ENCODE assay signal across 8 mouse cellular contexts in genomic region chr15:99839910-99840309, GRCm38 (mm10). TPM values are rescaled to one million over a fixed set of nuclear protein-coding genes. Genes with fewer than 3 reads are reported as not detected.
DNase-seq lines count a peak whose midpoint lies in the region; ATAC-seq lines count a peak whose summit lies in the region.

No protein-coding gene starts in this region.

- no peak overlapping the region for H3K9ac ChIP-seq in forebrain, embryonic 15.5 days (replicated peaks)

- no peak for ATAC-seq in forebrain, embryonic 15.5 days (replicated peaks)

- no peak overlapping the region for H3K4me2 ChIP-seq in forebrain, embryonic 15.5 days (replicated peaks)

- H3K4me1 ChIP-seq in forebrain, embryonic 15.5 days: no peaks in the 10 kb centered on the region

- peaks cover 10% of the 10 kb centered on the region for H3K36me3 ChIP-seq in forebrain, embryonic 15.5 days

- no peaks in the 10 kb centered on the region for H3K27me3 ChIP-seq in forebrain, embryonic 15.5 days

- no peak overlapping the region for H3K27ac ChIP-seq in forebrain, embryonic 15.5 days (replicated peaks)

- H3K9me3 ChIP-seq in forebrain, embryonic 15.5 days: no peaks in the 10 kb centered on the region

- 72% methylated on average over 2 of the region's 2 CpGs for WGBS in forebrain, embryonic 15.5 days

- H3K4me3 ChIP-seq in forebrain, embryonic 15.5 days: no peak overlapping the region

- intact Hi-C loops in left cerebral cortex, postnatal 25 days (cut with DNase I): no loop called here
- intact Hi-C loops in left cerebral cortex, postnatal 36 days (cut with DNase I): loop anchor here (5.0 kb wide), 1 partner anchor 62 kb away; no protein-coding TSS in a partner anchor

- peak; percentile 59 for DNase-seq in ovary, postnatal 36 days (ENCODE audit: low spot score)
- no peak for DNase-seq in ovary, postnatal 10 days (ENCODE audit: low spot score)
- DNase-seq in gastrocnemius, adult 8-10 months (ENCODE audit: low spot score in 2 of 2): peak; percentile 56 to 79
- DNase-seq in kidney, postnatal 4 days: peak; percentile 49 to 68
- DNase-seq in left cerebral cortex, postnatal 25 days (ENCODE audit: low spot score in 2 of 2): no peak
- DNase-seq in left cerebral cortex, postnatal 36 days (ENCODE audit: low spot score in 2 of 2): no peak
- DNase-seq in left cerebral cortex, adult 9 months (ENCODE audit: low spot score in 2 of 2): no peak

RNA-seq across cellular contexts. Expression of gene Lima1, which starts 35.3 kb away (rescaled TPM):
- total RNA-seq in gastrocnemius, adult 8-10 months (2022): 1 to 10 TPM; 5.8 to 9.4 (median 6.5) TPM
- polyA plus RNA-seq in forebrain, embryonic 15.5 days (2015; fragmentation: Nextera tagmentation; extraction: Ambion mirVana): 37.9 and 38.4 TPM in 2 replicates
- 1 to 10 TPM; 9.1 to 9.3 TPM for total RNA-seq in left cerebral cortex, postnatal 25 days (2021)
- total RNA-seq in left cerebral cortex, postnatal 36 days (2021): 10 to 100 TPM in 1 of 2 experiments, 1 to 10 TPM in 1; 8.2 to 10.7 TPM

Comparison
In these comparisons a context has a peak if more than half of its experiments do, and no peak if none do; other contexts are left out.
1. DNase-seq: peak in ovary, postnatal 36 days (single experiment), gastrocnemius, adult 8-10 months (2 of 2) and kidney, postnatal 4 days (2 of 2); none in ovary, postnatal 10 days (single experiment), left cerebral cortex, postnatal 25 days (0 of 2), left cerebral cortex, postnatal 36 days (0 of 2) and left cerebral cortex, adult 9 months (0 of 2).